Mouse (Mus musculus) layer of hippocampus, adult 18-20 months (tissue): ENCODE data around the gene Rorb. TPM values are rescaled to one million over a fixed set of nuclear protein-coding genes. Genes with fewer than 3 reads are reported as not detected.

Source experiments
- DNase-seq, 2 experiments: peaks; one replicate each; pipeline ENCODE4 v3.0.0; 2022; ENCODE audit warnings: low spot score in 2 of 2
- total RNA-seq, 2 experiments: library from RNA; stranded (reverse); gene quantifications; 2 replicates each; pipeline ENCODE4 v1.2.3; 2021

The Rorb gene
- total RNA-seq, 2 experiments from 2014 or later, result 19.3 to 20.6 TPM

- peak; percentile 16 to 56 for DNase-seq
Observed at GRCm38 (mm10) chr19:18889117-18889627, 221.8 kb downstream of the Rorb start.

GRCm38 (mm10) chr19:18888491-18889116, 222.4 kb downstream of the Rorb start:
- peak in 1 of 2 experiments; percentile 16 for DNase-seq

GRCm38 (mm10) chr19:18887646-18888407, 223.2 kb downstream of the Rorb start:
- no peak for DNase-seq

- no peak for DNase-seq
Observed at GRCm38 (mm10) chr19:18881162-18881561, 229.8 kb downstream of the Rorb start.
